Comparison of ENCODE assay signal across 8 mouse cellular contexts in the genomic region with DNA sequence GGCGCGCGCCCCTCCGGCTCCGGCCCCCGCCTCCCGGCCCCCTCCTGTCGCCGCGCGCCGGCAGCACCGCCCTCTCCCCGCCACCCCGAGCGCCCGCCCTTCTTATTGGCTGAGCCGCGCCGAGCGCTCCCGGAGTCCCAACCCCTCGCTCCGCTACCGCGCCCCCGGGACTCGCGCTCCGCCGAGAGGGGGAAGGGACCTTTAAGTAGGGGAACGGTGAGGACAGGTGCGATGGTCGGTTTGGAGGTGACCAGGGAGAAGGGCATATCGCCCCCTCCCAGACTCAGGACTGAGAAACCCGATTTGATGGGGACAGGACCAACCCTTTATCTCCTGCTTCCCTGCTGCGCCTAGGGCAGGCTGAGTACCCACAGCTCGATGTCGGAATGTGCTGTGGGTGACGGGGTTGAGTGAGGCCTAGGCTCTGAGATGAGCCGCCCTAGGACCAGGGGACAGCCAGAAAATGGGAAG. TPM values are rescaled to one million over a fixed set of nuclear protein-coding genes. Genes with fewer than 3 reads are reported as not detected.
DNase-seq lines count a peak whose midpoint lies in the region; ATAC-seq and TF ChIP-seq lines count a peak whose summit lies in the region.

No protein-coding gene starts in this region.

- H3K9ac ChIP-seq in embryonic facial prominence, embryonic 14.5 days (ENCODE audit: low read depth, low read length), result peak overlapping the region; percentile 66; the same call in 1 of the 2 replicates
- H3K9ac ChIP-seq in kidney, embryonic 15.5 days, result peak overlapping the region; percentile 37; the same call in 1 of the 2 replicates
- H3K9ac ChIP-seq in limb, embryonic 14.5 days (ENCODE audit: low read depth, low read length, severe bottlenecking), result peak overlapping the region; percentile 64; the same call in 1 of the 2 replicates

- H3K27me3 ChIP-seq in embryonic facial prominence, embryonic 14.5 days (replicated peaks; ENCODE audit: control insufficient read depth, insufficient read depth, low read length), result peaks cover 50% of the 10 kb centered on the region
- H3K27me3 ChIP-seq in heart, embryonic 10.5 days (ENCODE audit: insufficient read depth, poor library complexity, severe bottlenecking), result peaks cover 35% of the 10 kb centered on the region
- H3K27me3 ChIP-seq in kidney, embryonic 15.5 days, result peaks cover 57% of the 10 kb centered on the region
- H3K27me3 ChIP-seq in limb, embryonic 14.5 days (ENCODE audit: control insufficient read depth, insufficient read depth, low read length), result peaks cover 30% of the 10 kb centered on the region

- no peaks in the 10 kb centered on the region for H3K36me3 ChIP-seq in embryonic facial prominence, embryonic 14.5 days (ENCODE audit: control insufficient read depth, insufficient read depth, low read length)
- H3K36me3 ChIP-seq in heart, embryonic 10.5 days, result peaks cover 13% of the 10 kb centered on the region
- H3K36me3 ChIP-seq in kidney, embryonic 15.5 days, result no peaks in the 10 kb centered on the region
- no peaks in the 10 kb centered on the region for H3K36me3 ChIP-seq in limb, embryonic 14.5 days (ENCODE audit: control insufficient read depth, insufficient read depth, low read length)

- peak overlapping the region; percentile 63 for H3K4me3 ChIP-seq in embryonic facial prominence, embryonic 14.5 days (ENCODE audit: low read depth, low read length)
- peak overlapping the region; percentile 88 for H3K4me3 ChIP-seq in heart, embryonic 10.5 days
- peak overlapping the region; percentile 75 for H3K4me3 ChIP-seq in kidney, embryonic 15.5 days (replicated peaks)
- H3K4me3 ChIP-seq in limb, embryonic 14.5 days (replicated peaks; ENCODE audit: low read length), result peak overlapping the region; percentile 60

- no peaks in the 10 kb centered on the region for H3K9me3 ChIP-seq in embryonic facial prominence, embryonic 14.5 days (ENCODE audit: control insufficient read depth, low read length)
- H3K9me3 ChIP-seq in heart, embryonic 10.5 days, result no peaks in the 10 kb centered on the region
- H3K9me3 ChIP-seq in kidney, embryonic 15.5 days (replicated peaks), result no peaks in the 10 kb centered on the region
- no peaks in the 10 kb centered on the region for H3K9me3 ChIP-seq in limb, embryonic 14.5 days (ENCODE audit: control insufficient read depth, low read length)

- DNase-seq in urinary bladder, postnatal 14 days (ENCODE audit: low spot score), result peak; percentile 78
- DNase-seq in urinary bladder, adult 18-20 months (ENCODE audit: low spot score in 2 of 2), result no peak
- peak; percentile 93 for DNase-seq in embryonic facial prominence, embryonic 14.5 days (ENCODE audit: low spot score)
- peak; percentile 94 for DNase-seq in heart, embryonic 10.5 days (ENCODE audit: low spot score)
- peak; percentile 80 for DNase-seq in limb, embryonic 14.5 days (ENCODE audit: low spot score)
- peak; percentile 69 for DNase-seq in naive thymus-derived CD4-positive, alpha-beta T cell, adult 2 months (ENCODE audit: low read depth)
- peak; percentile 82 to 84 for DNase-seq in thymus, adult 18-20 months

- peak overlapping the region; percentile 99 for H3K4me2 ChIP-seq in embryonic facial prominence, embryonic 14.5 days (ENCODE audit: low read depth, low read length)
- peak overlapping the region; percentile 96 for H3K4me2 ChIP-seq in kidney, embryonic 15.5 days
- H3K4me2 ChIP-seq in limb, embryonic 14.5 days (replicated peaks; ENCODE audit: low read depth, low read length, severe bottlenecking), result peak overlapping the region; percentile 99

- peaks cover 21% of the 10 kb centered on the region for H3K4me1 ChIP-seq in embryonic facial prominence, embryonic 14.5 days (ENCODE audit: control insufficient read depth, insufficient read depth, low read length)
- peaks cover 75% of the 10 kb centered on the region for H3K4me1 ChIP-seq in heart, embryonic 10.5 days
- peaks cover 64% of the 10 kb centered on the region for H3K4me1 ChIP-seq in kidney, embryonic 15.5 days
- H3K4me1 ChIP-seq in limb, embryonic 14.5 days (ENCODE audit: control insufficient read depth, insufficient read depth, low read length), result peaks cover 18% of the 10 kb centered on the region

- TF ChIP-seq POLR2A in limb, embryonic 14.5 days (IDR thresholded peaks at IDR 0.05; ENCODE audit: borderline replicate concordance, extremely low read depth, insufficient read depth, insufficient read length), result no peak

- peak; percentile 87 for ATAC-seq in embryonic facial prominence, embryonic 14.5 days (ENCODE audit: low read depth)
- ATAC-seq in kidney, embryonic 15.5 days (replicated peaks; ENCODE audit: low FRiP score), result peak; percentile 77
- ATAC-seq in limb, embryonic 14.5 days (ENCODE audit: low FRiP score, low read depth), result peak; percentile 82

- under 1% methylated on average over 10 of the region's 41 CpGs for WGBS in embryonic facial prominence, embryonic 14.5 days
- WGBS in heart, embryonic 10.5 days, result 4% methylated on average over 31 of the region's 41 CpGs
- whole genome bisulfite sequencing in kidney, embryonic 15.5 days, result under 1% methylated on average over 40 of the region's 41 CpGs
- WGBS in limb, embryonic 14.5 days, result under 1% methylated on average over 28 of the region's 41 CpGs

- peak overlapping the region; percentile 69; the same call in 1 of the 2 replicates for H3K27ac ChIP-seq in embryonic facial prominence, embryonic 14.5 days (replicated peaks; ENCODE audit: low read depth, low read length)
- peak overlapping the region; percentile 99 for H3K27ac ChIP-seq in heart, embryonic 10.5 days
- peak overlapping the region; percentile 90 for H3K27ac ChIP-seq in kidney, embryonic 15.5 days
- H3K27ac ChIP-seq in limb, embryonic 14.5 days (replicated peaks; ENCODE audit: low read depth, low read length), result peak overlapping the region; percentile 67; the same call in 1 of the 2 replicates

RNA-seq across cellular contexts. Expression of gene Kcnh2, which starts 0.3 kb away (rescaled TPM):
- 6.7 and 7.6 TPM in 2 replicates for polyA plus RNA-seq in embryonic facial prominence, embryonic 14.5 days (2014; fragmentation: Nextera tagmentation; extraction: Ambion mirVana)
- polyA plus RNA-seq in heart, embryonic 10.5 days (2016; fragmentation: Nextera tagmentation; extraction: Ambion mirVana), result 28.8 and 32.2 TPM in 2 replicates
- polyA plus RNA-seq in kidney, embryonic 15.5 days (2015; fragmentation: Nextera tagmentation; extraction: Ambion mirVana), result 7.1 and 7.2 TPM in 2 replicates
- 16.2 and 26.5 TPM in 2 replicates for polyA plus RNA-seq in limb, embryonic 14.5 days (2012; rRNA removed)
- polyA plus RNA-seq in limb, embryonic 14.5 days (2014; fragmentation: Nextera tagmentation; extraction: Ambion mirVana), result 2.8 and 3.8 TPM in 2 replicates

RNA-seq across cellular contexts. Expression of gene Nos3, which starts 12.9 kb away (rescaled TPM):
- 7.8 and 7.9 TPM in 2 replicates for polyA plus RNA-seq in embryonic facial prominence, embryonic 14.5 days (2014; fragmentation: Nextera tagmentation; extraction: Ambion mirVana)
- polyA plus RNA-seq in heart, embryonic 10.5 days (2016; fragmentation: Nextera tagmentation; extraction: Ambion mirVana), result 23.2 and 40.8 TPM in 2 replicates
- 15.4 and 18.4 TPM in 2 replicates for polyA plus RNA-seq in kidney, embryonic 15.5 days (2015; fragmentation: Nextera tagmentation; extraction: Ambion mirVana)
- polyA plus RNA-seq in limb, embryonic 14.5 days (2012; rRNA removed), result 7.3 and 7.4 TPM in 2 replicates
- 4.8 and 6.1 TPM in 2 replicates for polyA plus RNA-seq in limb, embryonic 14.5 days (2014; fragmentation: Nextera tagmentation; extraction: Ambion mirVana)

RNA-seq across cellular contexts. Expression of gene Atg9b, which starts 40.2 kb away (rescaled TPM):
- polyA plus RNA-seq in embryonic facial prominence, embryonic 14.5 days (2014; fragmentation: Nextera tagmentation; extraction: Ambion mirVana), result 0.75 and 0.81 TPM in 2 replicates
- polyA plus RNA-seq in heart, embryonic 10.5 days (2016; fragmentation: Nextera tagmentation; extraction: Ambion mirVana), result 1.2 and 2.3 TPM in 2 replicates
- polyA plus RNA-seq in kidney, embryonic 15.5 days (2015; fragmentation: Nextera tagmentation; extraction: Ambion mirVana), result 0.82 and 1.1 TPM in 2 replicates
- polyA plus RNA-seq in limb, embryonic 14.5 days (2012; rRNA removed), result 1.7 and 2.4 TPM in 2 replicates
- 0.54 and 1.3 TPM in 2 replicates for polyA plus RNA-seq in limb, embryonic 14.5 days (2014; fragmentation: Nextera tagmentation; extraction: Ambion mirVana)

RNA-seq across cellular contexts. Expression of gene Abcb8, which starts 41.7 kb away (rescaled TPM):
- 35.6 and 42.0 TPM in 2 replicates for polyA plus RNA-seq in embryonic facial prominence, embryonic 14.5 days (2014; fragmentation: Nextera tagmentation; extraction: Ambion mirVana)
- 62.7 and 81.3 TPM in 2 replicates for polyA plus RNA-seq in heart, embryonic 10.5 days (2016; fragmentation: Nextera tagmentation; extraction: Ambion mirVana)
- polyA plus RNA-seq in kidney, embryonic 15.5 days (2015; fragmentation: Nextera tagmentation; extraction: Ambion mirVana), result 59.2 and 62.0 TPM in 2 replicates
- polyA plus RNA-seq in limb, embryonic 14.5 days (2012; rRNA removed), result 45.3 and 58.3 TPM in 2 replicates
- 35.8 and 37.3 TPM in 2 replicates for polyA plus RNA-seq in limb, embryonic 14.5 days (2014; fragmentation: Nextera tagmentation; extraction: Ambion mirVana)

Comparison
In these comparisons a context has a peak if more than half of its experiments do, and no peak if none do; other contexts are left out.
1. DNase-seq: peak in urinary bladder, postnatal 14 days (single experiment), embryonic facial prominence, embryonic 14.5 days (single experiment), heart, embryonic 10.5 days (single experiment), limb, embryonic 14.5 days (single experiment), naive thymus-derived CD4-positive, alpha-beta T cell, adult 2 months (single experiment) and thymus, adult 18-20 months (2 of 2); none in urinary bladder, adult 18-20 months (0 of 2).
2. Peak in every context shown above with its lines, with median percentiles within 50 percentile points of each other: ATAC-seq, H3K27ac ChIP-seq, H3K4me2 ChIP-seq, H3K4me3 ChIP-seq and H3K9ac ChIP-seq.